Mouse (Mus musculus) liver, embryonic 14.5 days (tissue): Measurements from ENCODE around the gene Gm32717. TPM values are rescaled to one million over a fixed set of nuclear protein-coding genes. Genes with fewer than 3 reads are reported as not detected.
"Not testable (repeated sequence)": the region's sequence is repeated elsewhere in the genome, so short reads cannot be mapped to it uniquely, and the experiment has no call there.

Source experiments
- ATAC-seq: fragments of 200-750 bp; cut with Nextera tagmentation; 2 replicates; pipeline ENCODE4 v1.8.0; 2017; ENCODE audit warnings: moderate number of reproducible peaks, mild to moderate bottlenecking, moderate library complexity; ENCODE audit not compliant: insufficient read depth
- DNase-seq, 3 experiments: peaks; one replicate each; pipeline ENCODE4 v3.0.0-alpha.2; 2012 to 2013; ENCODE audit warnings: low read depth in 3 of 3, low spot score in 3 of 3
- H3K27ac ChIP-seq: fragments of 300-500 bp; sonication (generic); 2 replicates; pipeline ENCODE4 v1.5.1; 2014; ENCODE audit warnings: moderate library complexity, mild to moderate bottlenecking, control low read depth, inconsistent platforms
- H3K27me3 ChIP-seq: fragments of 300-500 bp; sonication (generic); 2 replicates; pipeline ENCODE4 v1.6.1; 2014; ENCODE audit warnings: mild to moderate bottlenecking, low read length, moderate library complexity; ENCODE audit not compliant: control insufficient read depth, insufficient read depth
- H3K36me3 ChIP-seq: fragments of 300-500 bp; sonication (generic); replicated peaks from 2 replicates; pipeline ENCODE4 v1.6.1; 2014; ENCODE audit warnings: low read depth; ENCODE audit not compliant: control insufficient read depth, insufficient read depth
- H3K4me1 ChIP-seq, 2 experiments: fragments of 200-500 bp in 1 of 2; fragments of 300-500 bp in 1 of 2; sonication (generic) in 1 of 2; replicated peaks; 2 replicates each; pipeline ENCODE4 v1.6.1; 2012 to 2014; ENCODE audit warnings: antibody characterized with exemption in 1 of 2, inconsistent platforms in 1 of 2, low read length in 1 of 2; ENCODE audit not compliant: control insufficient read depth in 2 of 2, insufficient read depth in 2 of 2
- H3K4me2 ChIP-seq: fragments of 300-500 bp; sonication (generic); 2 replicates; pipeline ENCODE4 v1.6.1; 2014; ENCODE audit warnings: low read depth, mild to moderate bottlenecking, control low read depth, moderate library complexity
- H3K4me3 ChIP-seq, 2 experiments: fragments of 200-500 bp in 1 of 2; fragments of 300-500 bp in 1 of 2; sonication (generic) in 1 of 2; 2 replicates each; pipeline ENCODE4 v1.5.1; 2012 to 2014; ENCODE audit warnings: low read depth in 2 of 2, low read length in 2 of 2, mild to moderate bottlenecking in 2 of 2, control low read depth in 1 of 2, inconsistent platforms in 1 of 2, moderate library complexity in 1 of 2; ENCODE audit not compliant: insufficient read depth in 1 of 2
- H3K9ac ChIP-seq: fragments of 300-500 bp; sonication (generic); replicated peaks from 2 replicates; pipeline ENCODE4 v1.6.1; 2014; ENCODE audit warnings: mild to moderate bottlenecking, control low read depth, moderate library complexity
- H3K9me3 ChIP-seq: fragments of 300-500 bp; sonication (generic); 2 replicates; pipeline ENCODE4 v1.6.1; 2016; ENCODE audit warnings: low read length, mixed read lengths; ENCODE audit not compliant: control insufficient read depth
- CTCF ChIP-seq: IDR thresholded peaks from 2 replicates; pipeline ENCODE4 v1.5.1; 2016; ENCODE audit warnings: antibody characterized with exemption, low read depth, control low read depth
- EP300 ChIP-seq: IDR thresholded peaks from 2 replicates; pipeline ENCODE4 v1.6.1; 2016; ENCODE audit warnings: antibody characterized with exemption, low read depth
- WGBS: fragments of 180-500 bp; shearing (Covaris S2); extraction: QIAGEN DNeasy Blood & Tissue Kit; methylation state at CpG from one replicate; pipeline ENCODE4 v1.1.7; 2014; ENCODE audit not compliant: insufficient replicate concordance; 5-methylcytosine and 5-hydroxymethylcytosine counted together
- polyA plus RNA-seq, 2 experiments: library from polyadenylated mRNA; depleted of rRNA in 1 of 2; stranded (reverse) in 1 of 2; unstranded in 1 of 2; fragments of >200 nt; fragmentation: Nextera tagmentation in 1 of 2; extraction: Ambion mirVana in 1 of 2; gene quantifications; 2 replicates each; pipeline versions ENCODE4 v1.2.1 to v1.2.3; 2012 to 2014

The Gm32717 gene
- polyA plus RNA-seq, 2 experiments = not detected

DNA sequence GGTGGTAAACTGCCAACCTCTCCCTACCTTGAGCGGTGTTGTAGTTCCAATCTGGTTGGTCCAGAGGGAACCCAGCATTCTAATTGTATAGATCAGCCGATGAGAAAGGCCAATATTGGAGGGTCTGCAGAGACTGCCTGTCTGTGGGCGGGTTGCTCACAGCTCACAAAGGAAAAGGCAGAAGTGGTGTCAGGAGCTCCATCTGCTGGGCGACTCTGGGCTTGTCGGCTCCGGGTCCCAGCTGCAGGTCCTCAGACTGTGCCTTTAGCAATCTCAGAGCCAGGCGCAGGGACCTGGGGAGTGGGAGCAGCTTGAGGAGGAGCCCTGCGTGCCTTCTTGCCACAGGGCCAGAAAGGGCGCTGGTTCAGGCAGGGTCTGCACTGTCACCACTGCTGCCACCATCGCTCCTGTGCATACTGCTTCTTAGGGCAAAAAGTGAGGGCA is 10.3 kb upstream of the Gm32717 start:
- ATAC-seq = no peak

DNA sequence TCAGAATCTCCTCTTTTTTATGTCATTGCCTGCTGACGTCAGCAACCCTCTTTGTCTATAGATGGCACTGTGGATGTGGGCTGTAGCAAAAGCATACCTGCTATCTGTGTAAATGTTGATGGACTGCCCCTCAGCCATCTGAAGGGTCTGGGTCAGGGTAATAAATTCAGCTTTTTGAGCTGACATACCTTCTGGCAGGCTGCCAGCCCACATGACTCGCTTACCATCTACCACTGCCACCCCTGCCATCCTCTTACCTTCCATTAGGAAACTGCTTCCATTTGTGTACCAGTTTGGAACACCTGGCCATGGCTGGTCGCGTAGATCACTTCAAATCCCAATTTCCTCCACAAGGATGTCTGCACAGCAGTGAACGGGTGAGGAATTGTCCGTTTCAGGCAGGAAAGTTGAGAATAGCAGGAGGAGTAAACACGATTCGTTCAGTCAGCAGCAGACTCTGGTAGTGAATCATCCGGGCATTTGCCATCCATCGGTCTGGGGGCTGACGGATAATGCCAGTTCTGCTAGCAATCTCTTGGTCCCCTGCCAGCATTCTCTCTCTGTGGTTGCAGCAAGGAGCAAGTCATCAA is 8.5 kb upstream of the Gm32717 start:
- not testable (repeated sequence) for H3K4me3 ChIP-seq, H3K36me3 ChIP-seq, H3K9ac ChIP-seq, ATAC-seq, H3K27me3 ChIP-seq, H3K4me2 ChIP-seq, H3K9me3 ChIP-seq, H3K27ac ChIP-seq, DNase-seq, H3K4me1 ChIP-seq
- 69% methylated on average over 11 of the region's 11 CpGs for WGBS

More for the DNA sequence above, 10.3 kb upstream of the Gm32717 start:
- no peaks in the 10 kb centered on the region for H3K4me1 ChIP-seq
- H3K9ac ChIP-seq = no peak overlapping the region
- H3K27ac ChIP-seq = no peak overlapping the region
- no peaks in the 10 kb centered on the region for H3K36me3 ChIP-seq
- H3K4me2 ChIP-seq = no peak overlapping the region
- WGBS = 46% methylated on average over 9 of the region's 10 CpGs
- H3K4me3 ChIP-seq = no peak overlapping the region
- no peaks in the 10 kb centered on the region for H3K27me3 ChIP-seq
- DNase-seq = no peak
- TF ChIP-seq CTCF (peak; percentile 49), EP300 (no peak)
- no peaks in the 10 kb centered on the region for H3K9me3 ChIP-seq

DNA sequence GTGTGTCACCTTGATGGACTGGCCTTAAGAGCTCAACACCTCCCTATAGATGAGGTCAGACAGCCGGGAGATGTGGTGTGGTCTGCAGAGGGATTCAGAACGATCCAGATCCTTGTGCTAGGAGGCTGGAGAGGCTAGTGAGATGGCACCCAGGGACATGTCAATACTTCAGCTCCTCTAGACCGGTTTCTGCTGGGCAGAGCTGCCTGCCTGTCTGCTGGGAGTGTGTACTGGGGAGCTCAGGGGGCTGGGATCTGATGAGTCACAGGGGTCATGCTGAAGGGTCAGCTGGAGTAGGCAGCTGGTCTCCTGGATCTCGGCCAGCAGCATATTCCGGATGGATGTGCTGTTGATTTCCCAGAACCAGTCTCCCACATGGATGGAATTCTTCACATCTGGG is 8.0 kb downstream of the Gm32717 start:
- ATAC-seq, H3K4me1 ChIP-seq, H3K4me3 ChIP-seq, H3K36me3 ChIP-seq, H3K4me2 ChIP-seq, H3K27ac ChIP-seq, DNase-seq, H3K27me3 ChIP-seq, H3K9ac ChIP-seq, H3K9me3 ChIP-seq: not testable (repeated sequence)
- WGBS = no CpG with 5 or more reads among the region's 5 CpGs

DNA sequence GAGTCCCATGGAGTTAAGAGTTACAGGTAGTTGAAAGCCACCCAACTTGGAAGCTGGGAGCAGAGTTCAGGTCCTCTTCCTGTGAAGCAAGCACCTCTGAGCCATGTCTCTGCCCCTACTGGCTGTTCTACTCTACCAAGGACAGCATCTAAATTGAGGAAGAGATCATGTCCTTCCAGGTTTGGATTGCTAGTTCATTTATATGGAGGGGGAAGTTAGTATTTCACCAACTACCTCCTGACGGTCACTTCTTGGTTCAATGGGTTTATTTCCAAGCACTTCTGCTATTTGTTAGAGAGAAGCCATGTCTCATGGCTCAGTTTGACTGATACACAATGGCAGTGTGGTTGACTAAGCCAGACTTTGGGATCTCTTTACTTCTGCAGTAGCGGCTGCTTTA is 13.0 kb downstream of the Gm32717 start:
- WGBS = no CpG with 5 or more reads among the region's 2 CpGs
- H3K36me3 ChIP-seq, H3K27ac ChIP-seq, H3K4me2 ChIP-seq, H3K4me3 ChIP-seq, DNase-seq, H3K9me3 ChIP-seq, H3K27me3 ChIP-seq, H3K4me1 ChIP-seq, ATAC-seq, H3K9ac ChIP-seq: not testable (repeated sequence)

DNA sequence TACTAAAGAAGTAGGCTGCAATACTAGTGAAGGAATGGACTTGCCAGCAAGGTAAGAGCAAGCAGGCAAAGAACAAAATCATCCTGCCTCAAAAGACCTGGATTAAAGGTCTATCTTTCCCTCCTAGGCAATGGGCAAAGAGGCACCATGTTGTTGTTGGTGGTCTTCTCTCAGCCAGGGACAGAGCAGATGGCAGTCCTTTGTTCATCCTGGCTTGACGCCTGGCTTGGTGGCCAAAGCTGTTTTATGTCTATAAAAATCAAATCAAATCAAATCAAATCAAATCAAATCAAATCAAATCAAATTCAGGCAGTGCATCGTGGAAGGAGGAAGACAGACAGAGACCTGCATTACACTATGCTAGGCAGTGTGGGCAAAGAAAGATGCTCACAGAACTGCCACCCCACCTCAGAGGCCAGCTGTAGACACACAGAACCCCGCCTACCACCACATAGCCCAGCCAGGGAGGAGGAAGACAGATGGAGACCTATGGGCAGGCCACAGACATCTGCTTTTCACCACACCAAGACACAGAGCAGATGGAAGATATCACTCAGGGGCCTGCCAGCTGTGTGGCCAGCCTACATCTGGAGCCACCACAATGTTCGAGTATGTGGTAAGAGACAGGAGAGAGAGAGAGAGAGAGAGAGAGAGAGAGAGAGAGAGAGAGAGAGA is 24.7 kb downstream of the Gm32717 start:
- H3K27ac ChIP-seq, H3K4me3 ChIP-seq, H3K36me3 ChIP-seq, H3K4me2 ChIP-seq, H3K4me1 ChIP-seq, ATAC-seq, H3K9me3 ChIP-seq, H3K27me3 ChIP-seq, DNase-seq, H3K9ac ChIP-seq: not testable (repeated sequence)
- WGBS = 58% methylated on average over 2 of the region's 4 CpGs
